Mouse (Mus musculus) hindbrain, embryonic 11.5 days (tissue): ENCODE data around the gene Gm7138. TPM values are rescaled to one million over a fixed set of nuclear protein-coding genes. Genes with fewer than 3 reads are reported as not detected.
A peak's percentile ranks its signal among the peaks of the same experiment; 100 is the strongest.

Source experiments
- ATAC-seq: fragments of 200-750 bp; cut with Nextera tagmentation; 2 replicates; pipeline ENCODE4 v1.8.0; 2017; ENCODE audit warnings: mild to moderate bottlenecking, moderate TSS enrichment, moderate library complexity; ENCODE audit not compliant: low FRiP score
- DNase-seq: peaks from one replicate; pipeline ENCODE4 v3.0.0-alpha.2; 2015; ENCODE audit warnings: low spot score
- H3K27ac ChIP-seq: fragments of 300-500 bp; sonication (generic); 2 replicates; pipeline ENCODE4 v1.5.1; 2014; ENCODE audit warnings: mild to moderate bottlenecking, low read depth, low read length
- H3K27me3 ChIP-seq: fragments of 300-500 bp; sonication (generic); 2 replicates; pipeline ENCODE4 v1.6.1; 2014; ENCODE audit warnings: mild to moderate bottlenecking, low read length, moderate library complexity, mixed read lengths; ENCODE audit not compliant: control insufficient read depth, insufficient read depth
- H3K36me3 ChIP-seq: fragments of 300-500 bp; sonication (generic); 2 replicates; pipeline ENCODE4 v1.6.1; 2014; ENCODE audit warnings: mild to moderate bottlenecking, low read length, moderate library complexity, mixed read lengths; ENCODE audit not compliant: control insufficient read depth, insufficient read depth
- H3K4me1 ChIP-seq: fragments of 300-500 bp; sonication (generic); replicated peaks from 2 replicates; pipeline ENCODE4 v1.6.1; 2014; ENCODE audit warnings: low read length, mixed read lengths; ENCODE audit not compliant: control insufficient read depth, insufficient read depth
- H3K4me2 ChIP-seq: fragments of 300-500 bp; sonication (generic); replicated peaks from 2 replicates; pipeline ENCODE4 v1.6.1; 2014; ENCODE audit warnings: mild to moderate bottlenecking, low read depth, low read length
- H3K4me3 ChIP-seq: fragments of 300-500 bp; sonication (generic); 2 replicates; pipeline ENCODE4 v1.5.1; 2014; ENCODE audit warnings: low read depth, low read length
- H3K9ac ChIP-seq: fragments of 300-500 bp; sonication (generic); 2 replicates; pipeline ENCODE4 v1.6.1; 2014; ENCODE audit warnings: low read depth, low read length
- H3K9me3 ChIP-seq: fragments of 300-500 bp; sonication (generic); 2 replicates; pipeline ENCODE4 v1.6.1; 2016; ENCODE audit warnings: low read length; ENCODE audit not compliant: control insufficient read depth
- WGBS: fragments of 180-500 bp; shearing (Covaris S2); extraction: QIAGEN DNeasy Blood & Tissue Kit; methylation state at CpG from one replicate; pipeline ENCODE4 v1.1.7; 2014; 5-methylcytosine and 5-hydroxymethylcytosine counted together
- polyA plus RNA-seq: library from polyadenylated mRNA; unstranded; fragments of >200 nt; fragmentation: Nextera tagmentation; extraction: Ambion mirVana; gene quantifications from 2 replicates; pipeline ENCODE4 v1.2.1, GENCODE M21; 2014

The Gm7138 gene
- polyA plus RNA-seq, 1 experiment from 2014 or later = not detected

DNA sequence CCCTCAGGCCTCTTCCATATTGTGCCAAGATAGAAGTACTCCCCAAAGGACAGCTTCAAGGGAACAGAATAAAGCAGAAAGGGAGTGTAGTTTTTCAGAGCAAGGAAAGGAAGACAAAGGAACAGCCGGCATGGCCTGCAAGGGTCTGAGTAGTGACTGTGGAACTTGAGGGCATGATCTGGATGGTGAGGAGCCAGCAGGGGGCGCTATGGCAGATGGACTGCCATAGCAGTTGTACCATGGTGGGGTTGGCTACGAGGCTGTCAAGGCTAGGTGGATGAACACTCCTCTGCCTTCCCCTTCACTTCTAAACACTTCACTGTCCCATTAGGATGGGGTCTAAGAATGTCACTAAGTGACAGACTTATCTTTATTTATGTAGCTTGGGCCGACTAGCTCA lies 47.5 kb downstream of the Gm7138 start:
- Histone ChIP-seq H3K4me1 (no peaks in the 10 kb centered on the region), H3K9me3 (no peaks in the 10 kb centered on the region), H3K27ac (no peak overlapping the region), H3K4me3 (no peak overlapping the region), H3K27me3 (no peaks in the 10 kb centered on the region), H3K9ac (no peak overlapping the region), H3K36me3 (no peaks in the 10 kb centered on the region), H3K4me2 (no peak overlapping the region)
- DNase-seq (peak; percentile 41), ATAC-seq (no peak)
- WGBS = 48% methylated on average over 4 of the region's 4 CpGs

- DNase-seq (no peak), ATAC-seq (no peak)
- 65% methylated on average over 4 of the region's 4 CpGs for WGBS
- Histone ChIP-seq H3K9ac (no peak overlapping the region), H3K4me3 (no peak overlapping the region), H3K4me2 (no peak overlapping the region), H3K27ac (no peak overlapping the region), H3K36me3 (no peaks in the 10 kb centered on the region), H3K27me3 (no peaks in the 10 kb centered on the region), H3K4me1 (no peaks in the 10 kb centered on the region), H3K9me3 (no peaks in the 10 kb centered on the region)
Measured at GRCm38 (mm10) chr10:77728280-77728679, 48.5 kb downstream of the Gm7138 start.

Other genes starting within 250 kb of the Gm7138 start
- gene Itgb2, start 246.7 kb downstream of the Gm7138 start, polyA plus RNA-seq = 1.2 and 1.8 TPM in 2 replicates
- 73.1 and 79.3 TPM in 2 replicates for gene Pttg1ip, start 195.2 kb downstream of the Gm7138 start, polyA plus RNA-seq
- 287 and 321 TPM in 2 replicates for gene Sumo3, start 170.8 kb downstream of the Gm7138 start, polyA plus RNA-seq
- gene Gm49325, start 170.7 kb downstream of the Gm7138 start, polyA plus RNA-seq = 2.2 TPM in 1 of 2 replicates, not detected in the other
- 40.5 and 50.0 TPM in 2 replicates for gene Ube2g2, start 154.7 kb downstream of the Gm7138 start, polyA plus RNA-seq
- 0.56 and 0.64 TPM in 2 replicates for gene Tspear, start 90.4 kb downstream of the Gm7138 start, polyA plus RNA-seq
- not detected in 2 replicates for gene Gm19402, start 86.2 kb downstream of the Gm7138 start, polyA plus RNA-seq
- gene Gm9508, start 79.7 kb downstream of the Gm7138 start, polyA plus RNA-seq = not detected in 2 replicates
- not detected in 2 replicates for gene Gm10272, start 70.3 kb downstream of the Gm7138 start, polyA plus RNA-seq
- gene Gm10024, start 65.5 kb downstream of the Gm7138 start, polyA plus RNA-seq = not detected in 2 replicates
- gene Gm10142, start 61.1 kb downstream of the Gm7138 start, polyA plus RNA-seq = not detected in 2 replicates
- gene Krtap12-1, start 56.3 kb downstream of the Gm7138 start, polyA plus RNA-seq = not detected in 2 replicates
- not detected in 2 replicates for gene Gm10100, start 50.5 kb downstream of the Gm7138 start, polyA plus RNA-seq
- not detected in 2 replicates for gene Gm18596, start 34.3 kb downstream of the Gm7138 start, polyA plus RNA-seq
- gene Gm9736, start 25.6 kb downstream of the Gm7138 start, polyA plus RNA-seq = not detected in 2 replicates
- gene Gm3233, start 17.3 kb downstream of the Gm7138 start, polyA plus RNA-seq = not detected in 2 replicates
- gene Gm3238, start 5.6 kb downstream of the Gm7138 start, polyA plus RNA-seq = not detected in 2 replicates
- gene Gm3250, start 5.6 kb upstream of the Gm7138 start, polyA plus RNA-seq = not detected in 2 replicates
- gene Gm7137, start 11.3 kb upstream of the Gm7138 start, polyA plus RNA-seq = not detected in 2 replicates
- not detected in 2 replicates for gene Gm9639, start 18.1 kb upstream of the Gm7138 start, polyA plus RNA-seq
- not detected in 2 replicates for gene Gm19668, start 22.2 kb upstream of the Gm7138 start, polyA plus RNA-seq
- gene Gm9507, start 34.9 kb upstream of the Gm7138 start, polyA plus RNA-seq = not detected in 2 replicates
- gene Gm2696, start 37.7 kb upstream of the Gm7138 start, polyA plus RNA-seq = not detected in 2 replicates
- not detected in 2 replicates for gene Krtap10-4, start 50.2 kb upstream of the Gm7138 start, polyA plus RNA-seq
- gene Krtap10-10, start 59.0 kb upstream of the Gm7138 start, polyA plus RNA-seq = not detected in 2 replicates
- gene Gm36176, start 69.9 kb upstream of the Gm7138 start, polyA plus RNA-seq = not detected in 2 replicates
- not detected in 2 replicates for gene Gm10318, start 75.9 kb upstream of the Gm7138 start, polyA plus RNA-seq
- not detected in 2 replicates for gene Gm3285, start 85.0 kb upstream of the Gm7138 start, polyA plus RNA-seq
- 3.1 and 3.6 TPM in 2 replicates for gene Lrrc3, start 125.6 kb upstream of the Gm7138 start, polyA plus RNA-seq
- gene Trpm2, start 193.6 kb upstream of the Gm7138 start, polyA plus RNA-seq = 0.56 and 1.4 TPM in 2 replicates
- 33.2 and 37.1 TPM in 2 replicates for gene 1810043G02Rik, start 201.6 kb upstream of the Gm7138 start, polyA plus RNA-seq
- gene Pfkl, start 233.1 kb upstream of the Gm7138 start, polyA plus RNA-seq = 85.5 and 114 TPM in 2 replicates